Mouse (Mus musculus): ENCODE data around the gene Exoc7. TPM values are rescaled to one million over a fixed set of nuclear protein-coding genes. Genes with fewer than 3 reads are reported as not detected.
"Not testable (repeated sequence)": the region's sequence is repeated elsewhere in the genome, so short reads cannot be mapped to it uniquely, and the experiment has no call there.

Exoc7 gene
- total RNA-seq, 2 experiments from 2014 or later: 83.2 to 94.8 TPM

GRCm38 (mm10) chr11:116283982-116284381 lies 23.1 kb downstream of the Exoc7 start:
- Histone ChIP-seq H3K4me3 (no peak overlapping the region), H3K27ac (no peak overlapping the region)
- TF ChIP-seq CTCF (conservative IDR thresholded peaks at IDR 0.05): no peak
- DNase-seq (ENCODE audit: low spot score in 2 of 2): no peak

GRCm38 (mm10) chr11:116282912-116283521 lies 24.0 kb downstream of the Exoc7 start:
- H3K27ac ChIP-seq: no peak overlapping the region
- H3K4me3 ChIP-seq: no peak overlapping the region
- TF ChIP-seq CTCF (conservative IDR thresholded peaks at IDR 0.05): no peak
- no peak for DNase-seq (ENCODE audit: low spot score in 2 of 2)

GRCm38 (mm10) chr11:116282089-116282488 lies 24.9 kb downstream of the Exoc7 start:
- Histone ChIP-seq H3K4me3 (no peak overlapping the region), H3K27ac (no peak overlapping the region)
- DNase-seq (ENCODE audit: low spot score in 2 of 2): no peak
- TF ChIP-seq CTCF (conservative IDR thresholded peaks at IDR 0.05): no peak

- no peak overlapping the region for H3K27ac ChIP-seq
- TF ChIP-seq CTCF (conservative IDR thresholded peaks at IDR 0.05): no peak
Observed at GRCm38 (mm10) chr11:116281671-116282070, 25.4 kb downstream of the Exoc7 start.

GRCm38 (mm10) chr11:116280751-116281663 lies 26.0 kb downstream of the Exoc7 start, which contains the start of gene Galr2:
Galr2 (plus strand) TSS chr11:116280939.
- 0 out of 2 replicates have a peak, but pooled peaks have one; percentile 3 for TF ChIP-seq CTCF (conservative IDR thresholded peaks at IDR 0.05)
- H3K4me3 ChIP-seq: no peak within 1 kb of the TSS
- no peak within 1 kb of the TSS for H3K27ac ChIP-seq
- DNase-seq (ENCODE audit: low spot score in 2 of 2): no peak

More at GRCm38 (mm10) chr11:116281671-116282070, 25.4 kb downstream of the Exoc7 start:
- H3K4me3 ChIP-seq: no peak overlapping the region
- no peak for DNase-seq (ENCODE audit: low spot score in 2 of 2)

- not testable (repeated sequence) for H3K27ac ChIP-seq; H3K4me3 ChIP-seq; DNase-seq (ENCODE audit: low spot score in 2 of 2)
Observed at GRCm38 (mm10) chr11:116277184-116277583, 29.8 kb downstream of the Exoc7 start.

GRCm38 (mm10) chr11:116274045-116274666 lies 32.9 kb downstream of the Exoc7 start, which contains the start of gene Srp68:
Srp68 (minus strand) TSS chr11:116274217.
- H3K27ac ChIP-seq: peak within 1 kb of the TSS; percentile 93
- TF ChIP-seq CTCF (conservative IDR thresholded peaks at IDR 0.05): peak; percentile 48
- DNase-seq (ENCODE audit: low spot score in 2 of 2): peak; percentile 95
- peak within 1 kb of the TSS; percentile 93 for H3K4me3 ChIP-seq

GRCm38 (mm10) chr11:116273469-116274044 lies 33.5 kb downstream of the Exoc7 start:
- H3K27ac ChIP-seq: peak overlapping the region; percentile 93
- no peak for TF ChIP-seq CTCF (conservative IDR thresholded peaks at IDR 0.05)
- DNase-seq (ENCODE audit: low spot score in 2 of 2): no peak
- peak overlapping the region; percentile 93 for H3K4me3 ChIP-seq

- no peak for DNase-seq (ENCODE audit: low spot score in 2 of 2)
- H3K4me3 ChIP-seq: peak overlapping the region; percentile 93
- no peak for TF ChIP-seq CTCF (conservative IDR thresholded peaks at IDR 0.05)
- peak overlapping the region; percentile 93; the same call in 1 of the 2 replicates for H3K27ac ChIP-seq
Observed at GRCm38 (mm10) chr11:116272589-116273468, 34.2 kb downstream of the Exoc7 start.

- Histone ChIP-seq H3K4me3 (no peak overlapping the region), H3K27ac (no peak overlapping the region)
- TF ChIP-seq CTCF (conservative IDR thresholded peaks at IDR 0.05): no peak
- DNase-seq (ENCODE audit: low spot score in 2 of 2): no peak
Observed at GRCm38 (mm10) chr11:116269560-116269959, 37.5 kb downstream of the Exoc7 start.

- H3K27ac ChIP-seq: no peak overlapping the region
- DNase-seq (ENCODE audit: low spot score in 2 of 2): no peak
- TF ChIP-seq CTCF (conservative IDR thresholded peaks at IDR 0.05): no peak
- H3K4me3 ChIP-seq: no peak overlapping the region
Observed at GRCm38 (mm10) chr11:116268313-116268712, 38.7 kb downstream of the Exoc7 start.

- no peak for DNase-seq (ENCODE audit: low spot score in 2 of 2)
- Histone ChIP-seq H3K4me3 (no peak overlapping the region), H3K27ac (no peak overlapping the region)
- peak; percentile 56 for TF ChIP-seq CTCF (conservative IDR thresholded peaks at IDR 0.05)
Observed at GRCm38 (mm10) chr11:116267637-116268036, 39.4 kb downstream of the Exoc7 start.

All from layer of hippocampus, adult 2 months (tissue).